Mouse (Mus musculus): ENCODE data around the gene Agmo.

Agmo gene

DNA sequence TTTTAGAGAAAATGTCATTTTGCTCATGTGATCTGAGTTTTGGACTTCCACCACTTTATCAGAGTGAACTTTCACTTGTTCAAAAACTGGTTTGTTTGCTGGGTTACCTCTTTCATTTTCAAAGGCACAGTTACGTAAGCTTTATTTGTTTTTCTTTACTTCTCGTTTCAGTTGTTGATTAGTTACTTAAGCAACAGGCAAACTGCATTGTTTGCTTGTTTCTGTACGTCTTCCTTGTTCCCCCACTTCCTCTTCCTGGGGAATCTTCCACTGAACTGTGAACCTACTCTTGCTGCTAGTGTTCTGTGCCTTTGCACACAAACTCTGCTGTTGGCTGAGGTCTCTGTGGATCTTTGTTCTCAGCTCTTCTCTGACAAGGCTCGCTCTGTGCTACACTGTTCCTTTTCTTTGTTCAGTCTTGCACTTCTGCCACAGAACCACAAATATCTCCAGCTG is at the start of gene Agmo:
Agmo (plus strand) TSS at position 76 of the 456 bp plus-strand sequence.
- DNase-seq (ENCODE audit: low spot score in 2 of 2), result peak; percentile 18 to 25

DNA sequence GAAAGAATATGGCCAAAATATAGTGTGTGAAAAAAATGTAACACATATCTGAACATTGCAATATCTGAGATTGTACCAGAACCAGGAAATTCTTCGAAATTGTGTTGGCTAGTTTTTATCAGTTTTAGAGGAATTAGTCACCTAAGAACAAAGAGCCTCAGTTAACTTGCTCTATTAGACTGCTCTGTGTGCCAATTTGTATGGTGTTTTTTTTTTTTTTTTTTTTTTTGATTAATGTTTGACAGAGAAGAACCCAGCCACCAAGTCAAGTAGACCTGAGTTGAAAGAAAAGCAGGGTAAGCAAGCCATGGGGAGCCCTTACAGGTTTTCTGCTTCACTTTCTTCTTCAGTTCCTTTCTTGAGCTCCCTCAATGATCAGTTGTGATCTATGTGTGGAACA is 10.3 kb upstream of the Agmo start:
- DNase-seq (ENCODE audit: low spot score in 2 of 2), result no peak

- no peak for DNase-seq (ENCODE audit: low spot score in 2 of 2)
Measured at GRCm38 (mm10) chr12:37240975-37241565, 371 bp upstream of the Agmo start.

DNA sequence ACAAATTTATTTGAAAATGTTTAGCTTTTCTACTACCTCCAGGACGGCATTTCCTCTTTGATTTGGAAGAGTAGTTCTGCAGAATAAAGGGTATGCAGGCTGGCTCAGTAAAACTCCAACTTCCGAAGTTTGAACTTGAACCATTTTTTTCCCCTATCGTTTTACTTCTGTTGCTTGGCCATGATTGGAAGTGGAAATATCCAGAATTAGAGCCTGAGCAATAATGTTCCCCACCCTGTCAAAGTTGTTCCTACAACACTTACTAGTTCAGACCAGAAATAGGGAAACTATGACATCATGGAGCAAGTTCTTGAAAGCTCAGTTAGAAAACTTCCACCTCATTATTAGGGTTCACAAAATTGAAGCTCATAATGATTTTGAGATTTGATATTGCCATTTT is 1.0 kb downstream of the Agmo start:
- DNase-seq (ENCODE audit: low spot score in 2 of 2), result no peak

GRCm38 (mm10) chr12:37244876-37245275 is 3.4 kb downstream of the Agmo start:
- DNase-seq (ENCODE audit: low spot score in 2 of 2), result no peak

DNA sequence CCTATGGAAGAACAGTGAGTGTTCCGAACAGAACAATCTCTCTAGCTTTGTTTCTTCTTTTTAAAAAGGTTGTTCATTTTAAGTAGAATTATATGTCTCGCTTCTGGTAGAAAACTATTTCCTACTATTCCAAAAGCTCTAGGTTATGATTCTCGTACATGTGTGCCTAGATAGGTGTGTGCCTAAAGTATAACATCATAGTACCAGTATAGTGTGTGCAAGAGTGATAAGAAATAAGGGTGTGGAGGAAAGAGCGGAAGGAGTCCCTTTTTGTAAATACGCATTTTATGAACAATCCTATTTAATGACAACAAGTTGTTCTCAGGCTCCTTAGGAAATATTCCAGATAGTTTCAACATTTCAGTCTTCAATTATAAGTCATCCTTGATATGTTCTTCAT is 10.2 kb downstream of the Agmo start:
- no peak for DNase-seq (ENCODE audit: low spot score in 2 of 2)

- no peak for DNase-seq (ENCODE audit: low spot score in 2 of 2)
Measured at GRCm38 (mm10) chr12:37257099-37257498, 15.7 kb downstream of the Agmo start.

DNA sequence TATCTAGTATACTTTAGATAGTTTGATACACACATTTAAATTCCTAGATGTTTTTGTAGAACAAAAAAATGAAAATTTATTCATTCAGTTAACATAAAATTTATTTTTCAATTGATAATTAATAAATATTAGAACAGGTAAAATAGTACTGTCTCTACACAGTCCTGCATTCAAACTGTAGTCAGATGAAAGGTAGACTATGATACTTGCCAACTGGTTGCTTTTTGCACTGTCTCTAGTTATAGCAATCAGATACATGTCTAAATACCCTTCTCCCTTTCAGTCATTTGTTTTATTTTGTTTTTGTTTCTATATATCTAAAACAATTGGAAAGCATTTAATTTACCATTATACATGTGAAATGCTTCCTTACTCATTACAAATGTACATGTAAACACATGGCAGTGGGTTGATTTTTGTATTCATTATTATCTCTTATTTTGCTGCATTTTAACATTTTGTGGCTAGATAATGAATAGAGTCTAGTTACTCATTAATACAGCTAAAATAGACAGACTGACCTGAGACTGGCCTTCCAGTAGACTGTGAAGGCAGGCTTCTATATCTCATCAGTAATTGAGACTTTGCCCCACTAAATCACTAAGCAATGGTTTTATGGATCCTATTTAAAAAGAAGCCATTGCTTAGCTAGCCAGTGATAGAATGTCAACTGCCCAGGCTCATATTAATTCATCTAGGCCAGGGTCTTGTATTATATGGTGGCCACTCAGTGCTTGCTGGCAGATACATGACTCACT is 18.5 kb downstream of the Agmo start:
- no peak for DNase-seq (ENCODE audit: low spot score in 2 of 2)

DNA sequence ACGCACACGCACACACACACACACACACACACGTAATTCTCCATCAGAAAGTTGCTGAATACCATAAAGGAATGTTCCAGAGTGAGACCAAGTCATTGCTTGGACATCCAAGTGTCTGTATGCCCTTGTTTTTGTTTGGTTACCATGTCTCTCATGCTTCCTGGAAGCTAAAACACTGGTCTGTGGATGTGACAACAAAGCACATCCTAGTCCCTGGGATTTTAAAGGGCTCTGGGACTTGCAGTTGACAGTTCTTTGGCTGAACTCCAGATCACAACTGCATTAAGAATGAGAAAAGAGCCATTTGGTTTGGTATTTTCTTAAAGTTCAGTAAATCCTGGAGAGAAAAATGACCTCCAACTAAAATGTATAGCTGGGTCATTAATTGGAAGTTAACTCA is 22.2 kb downstream of the Agmo start:
- no peak for DNase-seq (ENCODE audit: low spot score in 2 of 2)

DNA sequence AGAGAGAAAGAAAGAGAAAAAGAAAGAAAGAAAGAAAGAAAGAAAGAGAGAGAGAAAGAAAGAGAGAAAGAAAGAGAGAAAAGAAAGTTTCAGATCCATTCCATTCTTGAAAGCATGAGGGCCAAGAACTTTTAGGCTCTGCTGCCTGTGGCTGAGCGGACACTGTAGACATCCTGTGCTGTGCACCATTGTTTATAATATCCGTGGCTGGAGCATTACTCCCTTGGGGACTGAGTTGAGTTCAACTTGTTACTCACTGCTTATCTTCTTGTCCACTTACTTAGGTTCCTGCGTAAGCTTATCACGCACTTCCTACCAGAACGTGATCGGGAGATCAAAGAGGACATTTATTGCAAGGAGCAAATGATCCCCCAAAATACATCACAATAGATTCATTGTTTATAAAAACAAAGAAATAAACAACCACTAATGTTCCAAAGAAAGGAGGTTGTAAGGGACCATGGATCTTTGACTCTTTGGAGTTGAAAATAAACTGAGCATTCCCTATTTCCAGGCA is 27.3 kb downstream of the Agmo start:
- DNase-seq (ENCODE audit: low spot score in 2 of 2), result no peak

GRCm38 (mm10) chr12:37272660-37273059 is 31.2 kb downstream of the Agmo start:
- DNase-seq (ENCODE audit: low spot score in 2 of 2), result no peak

DNA sequence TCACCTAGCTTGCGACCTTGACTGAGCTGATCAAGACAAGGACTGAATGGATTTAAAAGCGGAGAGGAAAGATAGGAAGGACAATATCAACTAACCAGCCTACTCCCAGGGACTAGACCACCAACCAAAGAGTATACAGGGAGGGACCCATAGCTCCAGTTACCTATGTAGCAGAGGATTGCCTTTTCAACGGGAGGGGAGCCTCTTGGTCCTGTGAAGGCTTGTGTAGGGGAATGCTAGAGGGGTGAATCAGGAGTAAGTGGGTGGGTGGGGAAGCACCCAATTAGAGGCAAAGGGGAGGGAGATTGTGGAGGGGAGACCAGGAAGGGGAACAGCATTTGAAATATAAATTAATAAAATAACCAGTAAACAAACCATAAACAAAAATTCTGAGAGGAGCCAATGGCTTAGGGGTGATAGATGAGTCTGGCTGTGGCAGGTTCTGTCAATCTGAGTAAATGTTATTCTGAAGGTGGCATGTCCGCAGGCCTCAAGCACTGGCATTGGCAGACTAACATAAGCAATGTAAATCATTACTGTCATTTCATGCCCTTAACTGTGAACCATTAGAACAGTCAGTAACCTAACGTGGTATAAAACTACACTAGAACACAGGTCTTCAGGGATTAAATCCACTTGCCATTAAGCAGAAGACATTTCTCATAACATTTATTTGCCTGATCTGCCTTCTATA is 32.7 kb downstream of the Agmo start:
- no peak for DNase-seq (ENCODE audit: low spot score in 2 of 2)

DNA sequence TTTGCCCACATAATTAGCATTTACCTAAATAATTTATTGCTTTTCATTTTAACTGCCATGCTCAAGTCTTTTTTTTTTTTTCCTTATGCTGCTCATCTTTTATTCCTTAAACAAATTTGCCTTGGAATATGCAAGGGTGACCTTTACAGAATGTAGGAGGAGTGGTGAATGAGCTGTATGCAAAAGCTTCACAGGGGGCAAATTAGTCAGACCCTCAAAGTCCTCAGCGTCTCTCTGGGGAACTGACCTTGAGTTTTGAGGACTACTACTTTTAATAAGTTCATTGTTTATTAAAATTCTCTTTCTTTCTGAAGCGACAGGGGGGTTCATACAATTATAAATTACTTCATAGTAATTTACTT is 33.2 kb downstream of the Agmo start:
- no peak for DNase-seq (ENCODE audit: low spot score in 2 of 2)

GRCm38 (mm10) chr12:37306956-37307466 is 65.6 kb downstream of the Agmo start:
- DNase-seq (ENCODE audit: low spot score in 2 of 2), result no peak

- no peak for DNase-seq (ENCODE audit: low spot score in 2 of 2)
Measured at GRCm38 (mm10) chr12:37310786-37311185, 69.3 kb downstream of the Agmo start.

- no peak for DNase-seq (ENCODE audit: low spot score in 2 of 2)
Measured at GRCm38 (mm10) chr12:37322860-37323259, 81.4 kb downstream of the Agmo start.

DNA sequence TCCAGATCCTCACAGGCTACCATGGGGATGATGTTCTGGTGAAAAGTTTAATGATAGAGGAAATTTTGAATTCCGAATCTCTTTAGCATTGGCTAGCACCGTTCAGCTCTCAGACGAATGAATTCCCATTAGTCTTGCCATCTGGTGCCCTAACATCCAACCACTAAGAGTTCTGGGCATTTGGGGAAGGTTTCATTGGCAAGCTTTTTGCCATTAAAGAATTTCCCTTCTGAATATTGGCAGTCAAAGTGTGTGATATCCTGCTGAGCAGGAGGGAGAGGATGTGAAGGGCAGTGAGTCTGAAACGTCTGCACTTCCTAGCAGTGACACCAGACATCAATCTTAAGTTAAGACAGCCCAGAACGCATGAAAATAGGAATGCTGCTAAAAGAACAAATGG is 93.5 kb downstream of the Agmo start:
- no peak for DNase-seq (ENCODE audit: low spot score in 2 of 2)

DNA sequence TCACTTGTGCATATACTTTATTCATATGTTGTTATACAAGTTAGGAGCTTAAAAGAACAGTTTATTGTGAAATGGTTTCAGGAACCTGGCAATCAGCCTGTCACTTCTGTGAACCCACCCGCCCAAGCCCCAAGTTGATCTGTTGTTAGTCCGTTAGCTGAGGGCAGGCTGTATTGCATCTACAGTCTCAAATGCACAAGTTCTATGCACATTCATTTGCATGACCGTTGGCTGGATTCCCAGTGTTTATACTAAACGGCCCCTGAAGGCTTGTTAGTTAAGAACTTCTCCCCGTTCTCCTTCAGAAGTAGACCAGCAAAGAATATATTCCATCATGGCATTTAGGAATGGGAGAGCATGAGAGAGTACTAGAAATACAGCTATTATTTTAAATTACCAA is 102.8 kb downstream of the Agmo start:
- DNase-seq (ENCODE audit: low spot score in 2 of 2), result no peak

GRCm38 (mm10) chr12:37345696-37346095 is 104.3 kb downstream of the Agmo start:
- DNase-seq (ENCODE audit: low spot score in 2 of 2), result no peak

DNA sequence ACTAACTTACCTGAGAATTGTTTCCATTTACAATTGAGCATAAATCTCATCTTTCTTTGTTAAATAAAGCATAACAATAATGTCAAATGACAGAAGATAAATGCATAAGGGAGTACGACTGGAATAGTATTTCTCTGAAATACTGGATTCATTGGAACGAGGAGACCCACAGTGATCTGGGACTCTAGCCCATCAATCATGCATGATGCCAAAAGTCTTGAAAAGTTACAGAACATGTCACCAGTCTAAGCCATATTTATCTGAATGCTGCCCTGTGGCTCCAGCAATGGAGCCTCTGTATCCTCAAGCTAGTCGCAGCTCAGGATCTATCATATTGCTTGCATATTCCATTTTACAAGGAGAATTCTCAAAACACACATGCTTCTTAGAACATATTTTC is 150.9 kb downstream of the Agmo start:
- no peak for DNase-seq (ENCODE audit: low spot score in 2 of 2)

DNA sequence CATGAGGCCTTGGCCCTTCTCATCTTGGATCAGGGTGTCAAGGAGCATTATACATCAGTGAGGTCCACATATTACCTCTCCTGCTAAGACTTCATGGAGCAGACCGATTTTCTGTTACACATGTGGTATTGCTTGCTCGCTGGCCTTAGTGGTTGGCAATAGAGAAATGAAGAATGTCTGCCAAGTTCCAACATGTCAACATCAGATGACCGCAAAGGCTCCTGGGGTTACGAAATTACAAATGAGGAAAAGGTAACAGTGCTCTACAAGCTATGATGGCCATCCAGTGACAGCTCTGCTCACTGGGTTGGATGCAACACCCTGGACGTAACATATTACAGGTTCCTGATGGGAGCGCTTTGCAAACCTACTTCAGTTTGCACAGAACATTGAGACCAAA is 161.1 kb downstream of the Agmo start:
- DNase-seq (ENCODE audit: low spot score in 2 of 2), result no peak

GRCm38 (mm10) chr12:37426350-37426749 is 184.9 kb downstream of the Agmo start:
- DNase-seq (ENCODE audit: low spot score in 2 of 2), result no peak

- no peak for DNase-seq (ENCODE audit: low spot score in 2 of 2)
Measured at GRCm38 (mm10) chr12:37426750-37427149, 185.3 kb downstream of the Agmo start.
